In the genomic region with DNA sequence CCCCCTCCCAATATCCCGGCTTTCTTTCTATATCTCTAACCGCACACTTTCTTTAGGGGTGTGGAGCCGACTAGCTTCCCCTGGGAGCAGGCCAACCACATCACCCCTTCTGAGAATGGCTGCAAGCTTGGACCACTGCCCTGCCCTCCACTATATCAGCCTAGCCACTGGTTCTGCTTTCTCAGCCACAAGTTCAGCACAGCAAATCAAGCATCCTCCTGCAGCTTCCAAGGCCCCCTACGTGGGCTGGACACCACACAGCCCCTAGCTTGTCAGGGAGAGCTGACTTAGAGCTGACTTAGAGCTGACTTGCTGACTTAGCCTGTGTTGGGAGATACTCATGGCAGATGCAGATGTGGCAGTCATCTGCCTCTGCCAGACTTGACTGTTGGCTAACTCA, we compare ENCODE assay signal across 25 mouse cellular contexts. TPM values are rescaled to one million over a fixed set of nuclear protein-coding genes. Genes with fewer than 3 reads are reported as not detected.
DNase-seq lines count a peak whose midpoint lies in the region; ATAC-seq and TF ChIP-seq lines count a peak whose summit lies in the region.
"Had no signal": no experiment of that assay in that cellular context is flagged by ENCODE, and none has a peak within 500 bp of the region (broad histone marks: within the 10 kb centered on the region; RNA-seq: fewer than 3 reads in every experiment).

No protein-coding gene starts in this region.

- no peak overlapping the region for H3K4me3 ChIP-seq in forebrain, embryonic 10.5 days
- no peak overlapping the region for H3K4me3 ChIP-seq in forebrain, embryonic 16.5 days (replicated peaks; ENCODE audit: low read length)
- H3K4me3 ChIP-seq in hindbrain, embryonic 10.5 days, result no peak overlapping the region
- no peak overlapping the region for H3K4me3 ChIP-seq in hindbrain, postnatal 0 days (ENCODE audit: low read length)
- no peak overlapping the region for H3K4me3 ChIP-seq in MEL (ENCODE audit: control insufficient read depth in 1 of 2, insufficient read depth in 1 of 2, low read depth in 2 of 2, low read length in 2 of 2)
- H3K4me3 ChIP-seq in limb, embryonic 12.5 days (replicated peaks), result no peak overlapping the region
- no peak overlapping the region for H3K4me3 ChIP-seq in kidney, embryonic 14.5 days (ENCODE audit: low read length)
- H3K4me3 ChIP-seq: limb, embryonic 13.5 days; neural tube, embryonic 15.5 days had no signal

- H3K9ac ChIP-seq in forebrain, embryonic 16.5 days (replicated peaks; ENCODE audit: low read depth, low read length), result no peak overlapping the region
- no peak overlapping the region for H3K9ac ChIP-seq in hindbrain, postnatal 0 days (replicated peaks; ENCODE audit: low read length)
- H3K9ac ChIP-seq in MEL (ENCODE audit: control insufficient read depth, low read depth, low read length, poor library complexity, severe bottlenecking), result no peak overlapping the region
- 0 out of 2 replicates have a peak overlapping the region, but pooled peaks have one; percentile 8 for H3K9ac ChIP-seq in limb, embryonic 12.5 days (replicated peaks)
- no peak overlapping the region for H3K9ac ChIP-seq in kidney, embryonic 14.5 days (ENCODE audit: low read depth, low read length)
- H3K9ac ChIP-seq: forebrain, postnatal 0 days; limb, embryonic 13.5 days; liver, embryonic 14.5 days; neural tube, embryonic 15.5 days had no signal

- no peak for TF ChIP-seq RAD21 in MEL (IDR thresholded peaks at IDR 0.05; ENCODE audit: low read depth, low read length)

- H3K27ac ChIP-seq in forebrain, embryonic 10.5 days, result 0 out of 2 replicates have a peak overlapping the region, but pooled peaks have one; percentile 1
- no peak overlapping the region for H3K27ac ChIP-seq in forebrain, embryonic 16.5 days (ENCODE audit: low read length)
- H3K27ac ChIP-seq in hindbrain, embryonic 10.5 days, result peak overlapping the region; percentile 30; the same call in 1 of the 2 replicates
- no peak overlapping the region; the same call in 1 of the 2 replicates for H3K27ac ChIP-seq in hindbrain, postnatal 0 days
- peak overlapping the region; percentile 53 for H3K27ac ChIP-seq in MEL (ENCODE audit: control insufficient read depth, low read depth, low read length)
- peak overlapping the region; percentile 12; the same call in 1 of the 2 replicates for H3K27ac ChIP-seq in limb, embryonic 12.5 days
- H3K27ac ChIP-seq in kidney, embryonic 14.5 days (ENCODE audit: low read depth, low read length), result no peak overlapping the region
- H3K27ac ChIP-seq: limb, embryonic 13.5 days; liver, embryonic 14.5 days; neural tube, embryonic 15.5 days had no signal

- H3K79me2 ChIP-seq in MEL (ENCODE audit: control insufficient read depth, insufficient read depth, low read length, poor library complexity), result peaks cover 40% of the 10 kb centered on the region

- no peak for DNase-seq in forebrain, embryonic 10.5 days (ENCODE audit: extremely low spot score, low spot score)
- no peak for DNase-seq in hindbrain, embryonic 10.5 days (ENCODE audit: low spot score)
- DNase-seq in hindbrain, postnatal 0 days (ENCODE audit: low spot score), result no peak
- DNase-seq in MEL (ENCODE audit: low read depth, low spot score), result no peak
- no peak for DNase-seq in T-cell, adult 2 months (ENCODE audit: low spot score)
- DNase-seq: adrenal gland, postnatal 14 days; cerebellum, adult 11-12 months; cerebellum, postnatal 14 days; embryo, embryonic 11 days; forebrain, postnatal 0 days; kidney, adult 8-10 months; kidney, postnatal 4 days; layer of hippocampus, adult 9-11 months; right cerebral cortex, postnatal 25 days had no signal

- no peaks in the 10 kb centered on the region for H3K27me3 ChIP-seq in forebrain, embryonic 10.5 days (ENCODE audit: poor library complexity, severe bottlenecking)
- H3K27me3 ChIP-seq in forebrain, embryonic 16.5 days (replicated peaks; ENCODE audit: control insufficient read depth, insufficient read depth, low read length), result no peaks in the 10 kb centered on the region
- H3K27me3 ChIP-seq in hindbrain, embryonic 10.5 days (ENCODE audit: insufficient read depth, poor library complexity, severe bottlenecking), result no peaks in the 10 kb centered on the region
- no peaks in the 10 kb centered on the region for H3K27me3 ChIP-seq in hindbrain, postnatal 0 days (ENCODE audit: insufficient read depth, low read length)
- H3K27me3 ChIP-seq in MEL (ENCODE audit: control insufficient read depth in 1 of 2, insufficient read depth in 2 of 2, low read length in 2 of 2), result no peaks in the 10 kb centered on the region
- no peaks in the 10 kb centered on the region for H3K27me3 ChIP-seq in limb, embryonic 12.5 days
- H3K27me3 ChIP-seq in kidney, embryonic 14.5 days (ENCODE audit: control insufficient read depth, insufficient read depth, low read length), result no peaks in the 10 kb centered on the region
- H3K27me3 ChIP-seq: limb, embryonic 13.5 days; neural tube, embryonic 15.5 days; Patski had no signal

- no peaks in the 10 kb centered on the region for H3K9me3 ChIP-seq in forebrain, embryonic 10.5 days
- no peaks in the 10 kb centered on the region for H3K9me3 ChIP-seq in forebrain, embryonic 16.5 days (ENCODE audit: control insufficient read depth, low read length)
- H3K9me3 ChIP-seq in hindbrain, embryonic 10.5 days, result no peaks in the 10 kb centered on the region
- H3K9me3 ChIP-seq in hindbrain, postnatal 0 days (ENCODE audit: low read length), result no peaks in the 10 kb centered on the region
- H3K9me3 ChIP-seq in MEL (replicated peaks; ENCODE audit: insufficient read depth, low read length), result no peaks in the 10 kb centered on the region
- no peaks in the 10 kb centered on the region for H3K9me3 ChIP-seq in limb, embryonic 12.5 days
- no peaks in the 10 kb centered on the region for H3K9me3 ChIP-seq in kidney, embryonic 14.5 days (ENCODE audit: control insufficient read depth, low read length)
- H3K9me3 ChIP-seq: limb, embryonic 13.5 days; neural tube, embryonic 15.5 days had no signal

- TF ChIP-seq EP300 in MEL (IDR thresholded peaks at IDR 0.05; ENCODE audit: low read depth in 1 of 2, low read length in 2 of 2), result no peak

- WGBS in forebrain, embryonic 10.5 days, result 93% methylated on average over 4 of the region's 4 CpGs
- 85% methylated on average over 4 of the region's 4 CpGs for WGBS in forebrain, embryonic 16.5 days
- 85% methylated on average over 4 of the region's 4 CpGs for WGBS in hindbrain, embryonic 10.5 days
- 83% methylated on average over 4 of the region's 4 CpGs for WGBS in hindbrain, postnatal 0 days
- WGBS in limb, embryonic 12.5 days, result 96% methylated on average over 4 of the region's 4 CpGs
- 66% methylated on average over 4 of the region's 4 CpGs for WGBS in kidney, embryonic 14.5 days

- H3K36me3 ChIP-seq in forebrain, embryonic 10.5 days (replicated peaks), result peaks cover 17% of the 10 kb centered on the region
- no peaks in the 10 kb centered on the region for H3K36me3 ChIP-seq in forebrain, embryonic 16.5 days (ENCODE audit: control insufficient read depth, insufficient read depth)
- H3K36me3 ChIP-seq in hindbrain, embryonic 10.5 days, result peaks cover 17% of the 10 kb centered on the region
- H3K36me3 ChIP-seq in hindbrain, postnatal 0 days (ENCODE audit: insufficient read depth, low read length), result no peaks in the 10 kb centered on the region
- peaks cover 0 to 36% of the 10 kb centered on the region in 2 experiments; a peak in 2 of 4 replicates for H3K36me3 ChIP-seq in MEL (ENCODE audit: control insufficient read depth in 1 of 2, insufficient read depth in 2 of 2, low read length in 2 of 2)
- peaks cover 18% of the 10 kb centered on the region; the same call in 1 of the 2 replicates for H3K36me3 ChIP-seq in limb, embryonic 12.5 days
- peaks cover 2% of the 10 kb centered on the region for H3K36me3 ChIP-seq in kidney, embryonic 14.5 days (ENCODE audit: control insufficient read depth, insufficient read depth, low read length)
- H3K36me3 ChIP-seq: neural tube, embryonic 15.5 days had no signal

- H3K4me2 ChIP-seq in forebrain, embryonic 16.5 days (ENCODE audit: low read length), result no peak overlapping the region
- no peak overlapping the region for H3K4me2 ChIP-seq in hindbrain, postnatal 0 days (ENCODE audit: low read depth, low read length)
- no peak overlapping the region for H3K4me2 ChIP-seq in limb, embryonic 12.5 days
- no peak overlapping the region for H3K4me2 ChIP-seq in kidney, embryonic 14.5 days (replicated peaks; ENCODE audit: low read depth, low read length)
- H3K4me2 ChIP-seq: limb, embryonic 13.5 days; midbrain, embryonic 11.5 days; neural tube, embryonic 15.5 days had no signal

- peaks cover 59% of the 10 kb centered on the region for H3K4me1 ChIP-seq in forebrain, embryonic 10.5 days
- peaks cover 19% of the 10 kb centered on the region for H3K4me1 ChIP-seq in forebrain, embryonic 16.5 days (replicated peaks; ENCODE audit: control insufficient read depth, insufficient read depth, low read length)
- H3K4me1 ChIP-seq in hindbrain, embryonic 10.5 days (replicated peaks), result peaks cover 53% of the 10 kb centered on the region
- H3K4me1 ChIP-seq in hindbrain, postnatal 0 days (ENCODE audit: insufficient read depth, low read length), result peaks cover 7% of the 10 kb centered on the region; the same call in 1 of the 2 replicates
- peaks cover 19 to 47% of the 10 kb centered on the region in 2 experiments for H3K4me1 ChIP-seq in MEL (ENCODE audit: control insufficient read depth in 1 of 2, insufficient read depth in 2 of 2, low read length in 2 of 2)
- H3K4me1 ChIP-seq in limb, embryonic 12.5 days (replicated peaks), result peaks cover 67% of the 10 kb centered on the region
- peaks cover 39% of the 10 kb centered on the region for H3K4me1 ChIP-seq in kidney, embryonic 14.5 days (ENCODE audit: control insufficient read depth, insufficient read depth, low read length)

- no peak for TF ChIP-seq CTCF in hindbrain, postnatal 0 days (IDR thresholded peaks at IDR 0.05; ENCODE audit: low read depth)
- TF ChIP-seq CTCF in MEL (IDR thresholded peaks at IDR 0.05 in 2 of 3, conservative IDR thresholded peaks at IDR 0.05 in 1 of 3; ENCODE audit: control insufficient read depth in 1 of 3, insufficient read depth in 1 of 3, low read depth in 2 of 3, low read length in 3 of 3, poor library complexity in 1 of 3, severe bottlenecking in 1 of 3), result no peak

- no peak for TF ChIP-seq POLR2A in MEL (IDR thresholded peaks at IDR 0.05; ENCODE audit: control insufficient read depth in 1 of 2, insufficient read depth in 1 of 2, low read depth in 1 of 2, low read length in 2 of 2, poor library complexity in 1 of 2)

- ATAC-seq in forebrain, embryonic 16.5 days, result no peak
- no peak for ATAC-seq in hindbrain, postnatal 0 days
- ATAC-seq in limb, embryonic 12.5 days (ENCODE audit: insufficient number of reproducible peaks, insufficient read depth, low FRiP score, low TSS enrichment, low read depth), result no peak
- ATAC-seq in kidney, embryonic 14.5 days (ENCODE audit: low FRiP score, low TSS enrichment), result no peak
- ATAC-seq: activated CD4-positive, CD25-positive, alpha-beta regulatory T cell, adult 4 months; forebrain, postnatal 0 days; Patski had no signal

RNA-seq across cellular contexts. Expression of gene Cfap43, which starts 14.0 kb away (rescaled TPM):
- polyA plus RNA-seq in forebrain, embryonic 10.5 days (2016; fragmentation: Nextera tagmentation; extraction: Ambion mirVana), result 0.05 and 0.06 TPM in 2 replicates
- polyA plus RNA-seq in forebrain, embryonic 16.5 days (2015; fragmentation: Nextera tagmentation; extraction: Ambion mirVana), result 0.63 and 1.1 TPM in 2 replicates
- 0.07 and 1.0 TPM in 2 replicates for polyA plus RNA-seq in hindbrain, embryonic 10.5 days (2016; fragmentation: Nextera tagmentation; extraction: Ambion mirVana)
- 1.8 and 2.8 TPM in 2 replicates for total RNA-seq in hindbrain, postnatal 0 days (2014; rRNA removed)
- polyA plus RNA-seq in hindbrain, postnatal 0 days (2015; fragmentation: Nextera tagmentation; extraction: Ambion mirVana), result 2.8 and 4.7 TPM in 2 replicates
- 0.12 TPM in 1 of 2 replicates, not detected in the other for total RNA-seq in MEL (2012; rRNA removed)
- polyA plus RNA-seq in MEL (2012; ENCODE audit: insufficient read depth in 1 of 2, insufficient read length in 2 of 2, low read depth in 1 of 2, low replicate concordance in 2 of 2, missing spikeins in 1 of 2), result under 1 TPM in 1 of 2 experiments, not detected in 1; 0.10 TPM
- polyA plus RNA-seq in limb, embryonic 12.5 days (2016; fragmentation: Nextera tagmentation; extraction: Ambion mirVana), result 0.09 TPM in 1 of 2 replicates, not detected in the other
- polyA plus RNA-seq in kidney, embryonic 14.5 days (2014; fragmentation: Nextera tagmentation; extraction: Ambion mirVana), result 0.03 and 0.14 TPM in 2 replicates
- total RNA-seq: adrenal gland, postnatal 14 days; gastrocnemius, adult 18-20 months had no signal

RNA-seq across cellular contexts. Expression of gene Itprip, which starts 14.0 kb away (rescaled TPM):
- 21.2 and 21.9 TPM in 2 replicates for polyA plus RNA-seq in forebrain, embryonic 10.5 days (2016; fragmentation: Nextera tagmentation; extraction: Ambion mirVana)
- 6.9 and 7.2 TPM in 2 replicates for polyA plus RNA-seq in forebrain, embryonic 16.5 days (2015; fragmentation: Nextera tagmentation; extraction: Ambion mirVana)
- polyA plus RNA-seq in hindbrain, embryonic 10.5 days (2016; fragmentation: Nextera tagmentation; extraction: Ambion mirVana), result 20.7 and 21.9 TPM in 2 replicates
- total RNA-seq in hindbrain, postnatal 0 days (2014; rRNA removed), result 6.6 and 7.2 TPM in 2 replicates
- 2.7 and 3.1 TPM in 2 replicates for polyA plus RNA-seq in hindbrain, postnatal 0 days (2015; fragmentation: Nextera tagmentation; extraction: Ambion mirVana)
- total RNA-seq in MEL (2012; rRNA removed), result 25.4 and 26.9 TPM in 2 replicates
- polyA plus RNA-seq in MEL (2012; ENCODE audit: insufficient read depth in 1 of 2, insufficient read length in 2 of 2, low read depth in 1 of 2, low replicate concordance in 2 of 2, missing spikeins in 1 of 2), result 10 to 100 TPM in 1 of 2 experiments, not detected in 1; 26.3 TPM
- polyA plus RNA-seq in limb, embryonic 12.5 days (2016; fragmentation: Nextera tagmentation; extraction: Ambion mirVana), result 29.4 and 29.9 TPM in 2 replicates
- 8.3 and 14.6 TPM in 2 replicates for polyA plus RNA-seq in kidney, embryonic 14.5 days (2014; fragmentation: Nextera tagmentation; extraction: Ambion mirVana)

RNA-seq across cellular contexts. Expression of gene Cfap58, which starts 32.4 kb away (rescaled TPM):
- polyA plus RNA-seq in forebrain, embryonic 10.5 days (2016; fragmentation: Nextera tagmentation; extraction: Ambion mirVana), result 0.06 TPM in 1 of 2 replicates, not detected in the other
- polyA plus RNA-seq in forebrain, embryonic 16.5 days (2015; fragmentation: Nextera tagmentation; extraction: Ambion mirVana), result 0.27 and 0.33 TPM in 2 replicates
- 0.41 TPM in 1 of 2 replicates, not detected in the other for polyA plus RNA-seq in hindbrain, embryonic 10.5 days (2016; fragmentation: Nextera tagmentation; extraction: Ambion mirVana)
- 0.26 TPM in 1 of 2 replicates, not detected in the other for total RNA-seq in hindbrain, postnatal 0 days (2014; rRNA removed)
- polyA plus RNA-seq in hindbrain, postnatal 0 days (2015; fragmentation: Nextera tagmentation; extraction: Ambion mirVana), result 0.68 TPM in 2 replicates
- total RNA-seq in MEL (2012; rRNA removed), result not detected in 2 replicates
- not detected for polyA plus RNA-seq in MEL (2012; ENCODE audit: insufficient read depth in 1 of 2, insufficient read length in 2 of 2, low read depth in 1 of 2, low replicate concordance in 2 of 2, missing spikeins in 1 of 2)
- 0.08 TPM in 1 of 2 replicates, not detected in the other for polyA plus RNA-seq in limb, embryonic 12.5 days (2016; fragmentation: Nextera tagmentation; extraction: Ambion mirVana)
- polyA plus RNA-seq in kidney, embryonic 14.5 days (2014; fragmentation: Nextera tagmentation; extraction: Ambion mirVana), result 0.09 TPM in 1 of 2 replicates, not detected in the other
- total RNA-seq: adrenal gland, postnatal 14 days; gastrocnemius, adult 18-20 months had no signal
- polyA plus RNA-seq: intestine, embryonic 14.5 days; limb, embryonic 13.5 days; liver, embryonic 14.5 days; Patski had no signal

RNA-seq across cellular contexts. Expression of gene Gsto2, which starts 39.7 kb away (rescaled TPM):
- 0.76 and 0.81 TPM in 2 replicates for polyA plus RNA-seq in forebrain, embryonic 10.5 days (2016; fragmentation: Nextera tagmentation; extraction: Ambion mirVana)
- 0.84 and 1.2 TPM in 2 replicates for polyA plus RNA-seq in forebrain, embryonic 16.5 days (2015; fragmentation: Nextera tagmentation; extraction: Ambion mirVana)
- polyA plus RNA-seq in hindbrain, embryonic 10.5 days (2016; fragmentation: Nextera tagmentation; extraction: Ambion mirVana), result 1.6 and 1.8 TPM in 2 replicates
- total RNA-seq in hindbrain, postnatal 0 days (2014; rRNA removed), result 0.26 and 0.29 TPM in 2 replicates
- 0.89 and 1.6 TPM in 2 replicates for polyA plus RNA-seq in hindbrain, postnatal 0 days (2015; fragmentation: Nextera tagmentation; extraction: Ambion mirVana)
- total RNA-seq in MEL (2012; rRNA removed), result not detected in 2 replicates
- under 1 TPM in 1 of 2 experiments, not detected in 1; 0.14 TPM for polyA plus RNA-seq in MEL (2012; ENCODE audit: insufficient read depth in 1 of 2, insufficient read length in 2 of 2, low read depth in 1 of 2, low replicate concordance in 2 of 2, missing spikeins in 1 of 2)
- polyA plus RNA-seq in limb, embryonic 12.5 days (2016; fragmentation: Nextera tagmentation; extraction: Ambion mirVana), result 0.59 and 0.97 TPM in 2 replicates
- 1.8 and 2.1 TPM in 2 replicates for polyA plus RNA-seq in kidney, embryonic 14.5 days (2014; fragmentation: Nextera tagmentation; extraction: Ambion mirVana)

RNA-seq across cellular contexts. Expression of gene Gsto1, which starts 50.3 kb away (rescaled TPM):
- 115 and 120 TPM in 2 replicates for polyA plus RNA-seq in forebrain, embryonic 10.5 days (2016; fragmentation: Nextera tagmentation; extraction: Ambion mirVana)
- polyA plus RNA-seq in forebrain, embryonic 16.5 days (2015; fragmentation: Nextera tagmentation; extraction: Ambion mirVana), result 125 and 126 TPM in 2 replicates
- polyA plus RNA-seq in hindbrain, embryonic 10.5 days (2016; fragmentation: Nextera tagmentation; extraction: Ambion mirVana), result 109 and 115 TPM in 2 replicates
- total RNA-seq in hindbrain, postnatal 0 days (2014; rRNA removed), result 86.9 and 102 TPM in 2 replicates
- polyA plus RNA-seq in hindbrain, postnatal 0 days (2015; fragmentation: Nextera tagmentation; extraction: Ambion mirVana), result 136 TPM in 2 replicates
- 114 and 143 TPM in 2 replicates for total RNA-seq in MEL (2012; rRNA removed)
- polyA plus RNA-seq in MEL (2012; ENCODE audit: insufficient read depth in 1 of 2, insufficient read length in 2 of 2, low read depth in 1 of 2, low replicate concordance in 2 of 2, missing spikeins in 1 of 2), result 100 to 1,000 TPM; 190 to 461 TPM
- polyA plus RNA-seq in limb, embryonic 12.5 days (2016; fragmentation: Nextera tagmentation; extraction: Ambion mirVana), result 211 and 229 TPM in 2 replicates
- 117 and 131 TPM in 2 replicates for polyA plus RNA-seq in kidney, embryonic 14.5 days (2014; fragmentation: Nextera tagmentation; extraction: Ambion mirVana)

Comparison
In these comparisons a context has a peak if more than half of its experiments do, and no peak if none do; other contexts are left out.
1. H3K27ac ChIP-seq: peak in forebrain, embryonic 10.5 days (single experiment), hindbrain, embryonic 10.5 days (single experiment), MEL (single experiment) and limb, embryonic 12.5 days (single experiment); none in forebrain, embryonic 16.5 days (single experiment), hindbrain, postnatal 0 days (single experiment) and kidney, embryonic 14.5 days (single experiment).